Mouse (Mus musculus) embryonic facial prominence, embryonic 10.5 days (tissue): ENCODE results near the gene Mesp1. TPM values are rescaled to one million over a fixed set of nuclear protein-coding genes. Genes with fewer than 3 reads are reported as not detected.

Source experiments
- DNase-seq: peaks from one replicate; pipeline ENCODE4 v3.0.0-alpha.2; 2017; ENCODE audit warnings: low spot score
- H3K27ac ChIP-seq: fragments of 300-500 bp; sonication (generic); replicated peaks from 2 replicates; pipeline ENCODE4 v1.5.1; 2016; ENCODE audit warnings: mild to moderate bottlenecking
- H3K27me3 ChIP-seq: fragments of 300-500 bp; sonication (generic); replicated peaks from 2 replicates; pipeline ENCODE4 v1.6.1; 2016; ENCODE audit warnings: low read depth, mild to moderate bottlenecking; ENCODE audit not compliant: poor library complexity, severe bottlenecking
- H3K36me3 ChIP-seq: fragments of 300-500 bp; sonication (generic); replicated peaks from 2 replicates; pipeline ENCODE4 v1.6.1; 2016; ENCODE audit warnings: mild to moderate bottlenecking, moderate library complexity
- H3K4me1 ChIP-seq: fragments of 300-500 bp; sonication (generic); 2 replicates; pipeline ENCODE4 v1.6.1; 2016
- H3K4me3 ChIP-seq: fragments of 300-500 bp; sonication (generic); 2 replicates; pipeline ENCODE4 v1.5.1; 2016; ENCODE audit warnings: mild to moderate bottlenecking, moderate library complexity
- H3K9me3 ChIP-seq: fragments of 300-500 bp; sonication (generic); 2 replicates; pipeline ENCODE4 v1.6.1; 2016; ENCODE audit warnings: mild to moderate bottlenecking
- WGBS: fragments of 180-500 bp; shearing (Covaris S2); methylation state at CpG from one replicate; pipeline ENCODE4 v1.1.7; 2016; 5-methylcytosine and 5-hydroxymethylcytosine counted together
- polyA plus RNA-seq: library from polyadenylated mRNA; unstranded; fragments of >200 nt; fragmentation: Nextera tagmentation; extraction: Ambion mirVana; gene quantifications from 2 replicates; pipeline ENCODE4 v1.2.1, GENCODE M21; 2016

The Mesp1 gene
- polyA plus RNA-seq, 1 experiment from 2014 or later = 0.11 TPM

GRCm38 (mm10) chr7:79782516-79782855 is 11.1 kb downstream of the Mesp1 start:
- Histone ChIP-seq H3K4me1 (peaks cover 11% of the 10 kb centered on the region), H3K9me3 (no peaks in the 10 kb centered on the region), H3K36me3 (no peaks in the 10 kb centered on the region), H3K4me3 (no peak overlapping the region), H3K27ac (no peak overlapping the region), H3K27me3 (peaks cover 15% of the 10 kb centered on the region; the same call in 1 of the 2 replicates)
- DNase-seq = no peak
- WGBS = 83% methylated on average over 2 of the region's 2 CpGs

DNA sequence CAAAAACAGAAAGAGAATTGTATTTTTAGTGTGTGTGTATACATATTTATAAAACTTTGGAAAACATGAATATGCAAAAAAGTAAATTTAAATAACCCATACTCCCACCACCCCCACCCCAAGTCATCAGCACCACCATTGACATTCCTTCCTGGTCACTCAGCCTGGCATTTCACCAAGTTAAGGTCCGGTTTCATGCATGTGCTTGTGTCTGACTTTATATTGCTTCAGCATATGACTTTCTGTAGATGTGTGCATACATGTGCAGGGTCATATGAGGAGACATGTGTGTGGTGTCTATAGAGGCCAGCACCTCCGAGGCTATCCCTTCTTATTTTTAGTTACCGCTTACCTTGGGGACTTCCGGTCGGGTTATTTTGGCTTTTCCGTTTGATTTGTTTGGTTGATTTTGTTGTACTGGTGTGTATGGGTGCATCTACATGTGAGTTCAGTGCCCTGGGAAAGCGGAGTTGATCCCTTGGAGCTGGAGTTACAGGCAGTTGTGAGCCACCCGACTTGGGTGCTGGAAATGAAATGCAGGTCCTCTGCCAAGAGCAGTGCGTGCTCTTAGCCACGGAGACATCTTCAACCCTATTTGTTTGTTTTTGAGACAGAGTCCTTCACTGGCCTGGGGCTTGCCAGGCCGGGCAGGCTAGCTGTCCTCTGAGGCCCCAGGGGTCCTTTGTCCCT is 11.6 kb downstream of the Mesp1 start:
- WGBS = 81% methylated on average over 11 of the region's 11 CpGs
- H3K27ac ChIP-seq = no peak overlapping the region
- no peak for DNase-seq
- peaks cover 11% of the 10 kb centered on the region for H3K4me1 ChIP-seq
- no peak overlapping the region for H3K4me3 ChIP-seq
- no peaks in the 10 kb centered on the region for H3K9me3 ChIP-seq
- H3K36me3 ChIP-seq = no peaks in the 10 kb centered on the region
- 0 out of 2 replicates have a peak, but pooled peaks cover 11% of the 10 kb centered on the region for H3K27me3 ChIP-seq

- no peak overlapping the region for H3K27ac ChIP-seq
- H3K27me3 ChIP-seq = 0 out of 2 replicates have a peak, but pooled peaks cover 5% of the 10 kb centered on the region
- peaks cover 11% of the 10 kb centered on the region for H3K4me1 ChIP-seq
- WGBS = 28% methylated on average over 16 of the region's 16 CpGs
- H3K9me3 ChIP-seq = no peaks in the 10 kb centered on the region
- peak overlapping the region; percentile 38 for H3K4me3 ChIP-seq
- peak; percentile 80 for DNase-seq
- no peaks in the 10 kb centered on the region for H3K36me3 ChIP-seq
These were observed 12.7 kb downstream of the Mesp1 start for GRCm38 (mm10) chr7:79780647-79781626.

GRCm38 (mm10) chr7:79771561-79772512 is 21.8 kb downstream of the Mesp1 start:
- H3K27me3 ChIP-seq = no peaks in the 10 kb centered on the region
- no peak for DNase-seq
- H3K36me3 ChIP-seq = no peaks in the 10 kb centered on the region
- no peaks in the 10 kb centered on the region for H3K9me3 ChIP-seq
- H3K27ac ChIP-seq = no peak overlapping the region
- H3K4me1 ChIP-seq = peaks cover 8% of the 10 kb centered on the region; the same call in 1 of the 2 replicates
- no peak overlapping the region for H3K4me3 ChIP-seq
- 48% methylated on average over 15 of the region's 15 CpGs for WGBS

- Histone ChIP-seq H3K27me3 (no peaks in the 10 kb centered on the region), H3K36me3 (no peaks in the 10 kb centered on the region), H3K27ac (no peak overlapping the region), H3K4me3 (no peak overlapping the region), H3K4me1 (peaks cover 11% of the 10 kb centered on the region), H3K9me3 (no peaks in the 10 kb centered on the region)
- DNase-seq = no peak
- WGBS = 81% methylated on average over 3 of the region's 3 CpGs
These were observed 23.9 kb downstream of the Mesp1 start for GRCm38 (mm10) chr7:79769664-79770063.

DNA sequence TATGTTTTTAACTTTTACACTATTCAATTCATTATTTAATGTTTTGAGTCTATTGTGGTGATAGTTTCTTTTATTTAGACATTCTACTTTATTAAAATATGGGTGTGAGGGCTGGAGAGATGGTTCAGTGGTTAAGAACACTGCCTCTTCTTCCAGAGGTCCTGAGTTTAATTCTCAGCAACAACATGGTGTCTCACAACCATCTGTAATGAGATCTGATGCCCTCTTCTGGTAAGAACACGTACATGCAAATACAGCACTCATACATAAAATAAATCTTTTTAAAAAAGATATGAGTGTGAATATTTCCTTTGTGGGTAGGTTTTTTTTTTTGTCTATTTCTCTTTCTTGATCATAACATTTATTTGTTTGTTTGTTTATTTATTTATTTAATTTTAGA is 27.6 kb downstream of the Mesp1 start:
- Histone ChIP-seq H3K27me3 (no peaks in the 10 kb centered on the region), H3K9me3 (no peaks in the 10 kb centered on the region), H3K4me3 (no peak overlapping the region), H3K4me1 (peaks cover 3% of the 10 kb centered on the region; the same call in 1 of the 2 replicates), H3K36me3 (no peaks in the 10 kb centered on the region), H3K27ac (no peak overlapping the region)
- WGBS = 37% methylated on average over 1 of the region's 1 CpGs
- no peak for DNase-seq

DNA sequence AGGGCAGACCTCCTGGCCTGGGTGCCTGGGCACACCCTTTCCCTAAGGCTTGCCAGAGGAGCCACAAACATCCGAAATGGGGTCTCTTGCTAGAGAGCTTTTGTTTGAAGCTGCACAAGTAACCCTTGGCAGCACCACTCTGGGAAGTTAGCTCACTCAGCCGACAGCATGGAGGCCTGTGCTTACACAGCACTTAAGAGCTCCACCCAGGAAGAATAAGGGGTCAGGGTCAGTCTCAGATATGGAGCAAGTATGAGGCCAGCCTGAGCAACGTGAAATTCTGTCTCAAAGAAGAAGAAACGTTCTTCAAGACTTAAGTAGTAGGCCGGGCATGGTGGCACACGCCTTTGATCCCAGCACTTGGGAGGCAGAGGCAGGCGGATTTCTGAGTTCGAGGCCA is 31.5 kb downstream of the Mesp1 start:
- Histone ChIP-seq H3K36me3 (no peaks in the 10 kb centered on the region), H3K4me1 (peaks cover 3% of the 10 kb centered on the region; the same call in 1 of the 2 replicates), H3K9me3 (no peaks in the 10 kb centered on the region), H3K4me3 (no peak overlapping the region), H3K27me3 (no peaks in the 10 kb centered on the region), H3K27ac (no peak overlapping the region)
- no peak for DNase-seq
- WGBS = 76% methylated on average over 8 of the region's 8 CpGs

GRCm38 (mm10) chr7:79761124-79761876 is 32.3 kb downstream of the Mesp1 start:
- no peaks in the 10 kb centered on the region for H3K9me3 ChIP-seq
- H3K27me3 ChIP-seq = no peaks in the 10 kb centered on the region
- H3K4me3 ChIP-seq = no peak overlapping the region
- no peak for DNase-seq
- no peak overlapping the region for H3K27ac ChIP-seq
- H3K4me1 ChIP-seq = peaks cover 3% of the 10 kb centered on the region; the same call in 1 of the 2 replicates
- 82% methylated on average over 5 of the region's 5 CpGs for WGBS
- no peaks in the 10 kb centered on the region for H3K36me3 ChIP-seq

- Histone ChIP-seq H3K27me3 (no peaks in the 10 kb centered on the region), H3K9me3 (no peaks in the 10 kb centered on the region), H3K27ac (no peak overlapping the region), H3K36me3 (no peaks in the 10 kb centered on the region), H3K4me3 (no peak overlapping the region), H3K4me1 (no peaks in the 10 kb centered on the region)
- DNase-seq = no peak
These were observed 33.8 kb downstream of the Mesp1 start for GRCm38 (mm10) chr7:79759766-79760165.

DNA sequence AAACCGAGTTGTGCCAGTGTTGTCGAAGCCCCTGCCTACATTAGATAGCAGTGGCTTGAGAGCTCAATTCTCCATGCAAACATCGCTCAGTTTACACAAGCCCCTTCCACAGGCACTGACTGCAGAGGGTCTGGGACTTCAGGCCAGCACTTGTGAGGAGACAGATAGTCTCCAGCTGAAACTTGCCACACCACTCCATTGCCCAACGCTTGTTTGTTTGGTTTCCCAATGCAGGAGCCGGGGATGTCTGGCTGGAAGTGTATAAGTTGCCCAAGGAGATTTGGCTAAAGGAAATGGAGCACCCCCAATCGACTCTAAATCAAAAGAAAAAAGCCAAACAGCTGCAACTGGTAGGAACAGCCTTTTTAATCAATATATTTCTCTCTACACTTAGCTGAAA is 35.4 kb downstream of the Mesp1 start:
- DNase-seq = no peak
- no peak overlapping the region for H3K4me3 ChIP-seq
- no peaks in the 10 kb centered on the region for H3K4me1 ChIP-seq
- H3K27ac ChIP-seq = no peak overlapping the region
- H3K27me3 ChIP-seq = no peaks in the 10 kb centered on the region
- H3K9me3 ChIP-seq = no peaks in the 10 kb centered on the region
- no peaks in the 10 kb centered on the region for H3K36me3 ChIP-seq
- 72% methylated on average over 6 of the region's 6 CpGs for WGBS

DNA sequence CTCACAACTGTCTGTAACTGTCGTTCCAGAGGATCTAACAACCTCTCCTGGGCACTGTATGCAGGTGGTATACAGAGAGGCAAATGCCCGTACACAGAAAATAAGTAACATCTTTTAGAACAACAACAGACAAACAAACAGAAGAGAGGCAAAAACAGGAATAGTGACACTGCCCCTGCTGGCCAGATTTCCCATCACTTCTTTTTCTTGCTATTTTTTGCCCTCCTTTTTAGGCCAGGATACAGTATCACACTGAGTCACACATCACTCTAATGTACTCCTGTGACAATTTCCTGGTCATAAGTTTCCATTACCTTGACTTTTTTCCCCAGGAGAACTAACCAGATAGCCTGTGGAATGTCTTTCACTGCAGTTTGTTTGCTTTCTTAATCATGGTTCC is 37.3 kb downstream of the Mesp1 start:
- no peaks in the 10 kb centered on the region for H3K9me3 ChIP-seq
- 45% methylated on average over 2 of the region's 2 CpGs for WGBS
- H3K4me3 ChIP-seq = no peak overlapping the region
- no peaks in the 10 kb centered on the region for H3K4me1 ChIP-seq
- H3K27me3 ChIP-seq = no peaks in the 10 kb centered on the region
- no peak for DNase-seq
- H3K36me3 ChIP-seq = no peaks in the 10 kb centered on the region
- H3K27ac ChIP-seq = no peak overlapping the region
